Mouse (Mus musculus): ENCODE measurements around the gene 9530077C05Rik.
"Not testable (repeated sequence)": the region's sequence is repeated elsewhere in the genome, so short reads cannot be mapped to it uniquely, and the experiment has no call there.

Gene 9530077C05Rik

GRCm38 (mm10) chr9:22411002-22411857 lies at the start of gene 9530077C05Rik:
Gene 9530077C05Rik (plus strand): TSS chr9:22411513.
- peak; percentile 99 for DNase-seq (ENCODE audit: low read depth, low spot score)

GRCm38 (mm10) chr9:22366221-22366620 lies 45.1 kb upstream of the 9530077C05Rik start:
- no peak for DNase-seq (ENCODE audit: low read depth, low spot score)

- DNase-seq (ENCODE audit: low read depth, low spot score), result no peak
Measured at GRCm38 (mm10) chr9:22366621-22367020, 44.7 kb upstream of the 9530077C05Rik start.

- DNase-seq (ENCODE audit: low read depth, low spot score), result no peak
Measured at GRCm38 (mm10) chr9:22368030-22368429, 43.3 kb upstream of the 9530077C05Rik start.

GRCm38 (mm10) chr9:22372760-22373159 lies 38.6 kb upstream of the 9530077C05Rik start:
- peak; percentile 82 for DNase-seq (ENCODE audit: low read depth, low spot score)

GRCm38 (mm10) chr9:22376086-22376485 lies 35.2 kb upstream of the 9530077C05Rik start:
- no peak for DNase-seq (ENCODE audit: low read depth, low spot score)

GRCm38 (mm10) chr9:22385890-22386289 lies 25.4 kb upstream of the 9530077C05Rik start:
- no peak for DNase-seq (ENCODE audit: low read depth, low spot score)

- DNase-seq (ENCODE audit: low read depth, low spot score), result no peak
Measured at GRCm38 (mm10) chr9:22387901-22388300, 23.4 kb upstream of the 9530077C05Rik start.

- peak; percentile 88 for DNase-seq (ENCODE audit: low read depth, low spot score)
Measured at GRCm38 (mm10) chr9:22388401-22388980, 22.8 kb upstream of the 9530077C05Rik start.

- DNase-seq (ENCODE audit: low read depth, low spot score), result peak; percentile 99
Measured at GRCm38 (mm10) chr9:22389021-22389476, 22.3 kb upstream of the 9530077C05Rik start, which contains the start of gene Anln. Gene Anln (minus strand): TSS chr9:22389188.

GRCm38 (mm10) chr9:22389736-22390245 lies 21.5 kb upstream of the 9530077C05Rik start:
- no peak for DNase-seq (ENCODE audit: low read depth, low spot score)

- DNase-seq (ENCODE audit: low read depth, low spot score), result peak; percentile 61
Measured at GRCm38 (mm10) chr9:22390390-22390789, 20.9 kb upstream of the 9530077C05Rik start.

- DNase-seq (ENCODE audit: low read depth, low spot score), result no peak
Measured at GRCm38 (mm10) chr9:22394725-22395124, 16.6 kb upstream of the 9530077C05Rik start.

- DNase-seq (ENCODE audit: low read depth, low spot score), result no peak
Measured at GRCm38 (mm10) chr9:22399021-22399420, 12.3 kb upstream of the 9530077C05Rik start.

- peak; percentile 69 for DNase-seq (ENCODE audit: low read depth, low spot score)
Measured at GRCm38 (mm10) chr9:22402001-22402400, 9.3 kb upstream of the 9530077C05Rik start.

GRCm38 (mm10) chr9:22402976-22403375 lies 8.3 kb upstream of the 9530077C05Rik start:
- no peak for DNase-seq (ENCODE audit: low read depth, low spot score)

- DNase-seq (ENCODE audit: low read depth, low spot score), result not testable (repeated sequence)
Measured at GRCm38 (mm10) chr9:22403501-22403900, 7.8 kb upstream of the 9530077C05Rik start.

- DNase-seq (ENCODE audit: low read depth, low spot score), result no peak
Measured at GRCm38 (mm10) chr9:22405414-22405813, 5.9 kb upstream of the 9530077C05Rik start.

- DNase-seq (ENCODE audit: low read depth, low spot score), result not testable (repeated sequence)
Measured at GRCm38 (mm10) chr9:22407633-22408032, 3.7 kb upstream of the 9530077C05Rik start.

GRCm38 (mm10) chr9:22408344-22408743 lies 3.0 kb upstream of the 9530077C05Rik start:
- DNase-seq (ENCODE audit: low read depth, low spot score), result peak; percentile 58

- DNase-seq (ENCODE audit: low read depth, low spot score), result peak; percentile 51
Measured at GRCm38 (mm10) chr9:22409501-22409900, 1.8 kb upstream of the 9530077C05Rik start.

GRCm38 (mm10) chr9:22416187-22416586 lies 4.9 kb downstream of the 9530077C05Rik start:
- no peak for DNase-seq (ENCODE audit: low read depth, low spot score)
